Mouse (Mus musculus) heart, postnatal 4 days (tissue): Measurements from ENCODE around the gene Sf3a2. TPM values are rescaled to one million over a fixed set of nuclear protein-coding genes. Genes with fewer than 3 reads are reported as not detected.
"Not testable (repeated sequence)": the region's sequence is repeated elsewhere in the genome, so short reads cannot be mapped to it uniquely, and the experiment has no call there.

Experiments used
- DNase-seq: peaks from one replicate; pipeline ENCODE4 v3.0.0; 2021
- total RNA-seq, 2 experiments: library from RNA; stranded (reverse); gene quantifications; 2 replicates each; pipeline ENCODE4 v1.2.3; 2021

Sf3a2 gene
- total RNA-seq, 2 experiments from 2014 or later, result 46.0 to 51.7 TPM

- no peak for DNase-seq
These were observed 7.3 kb downstream of the Sf3a2 start for GRCm38 (mm10) chr10:80805322-80805721.

GRCm38 (mm10) chr10:80805925-80806324 lies 7.9 kb downstream of the Sf3a2 start:
- peak; percentile 89 for DNase-seq

DNA sequence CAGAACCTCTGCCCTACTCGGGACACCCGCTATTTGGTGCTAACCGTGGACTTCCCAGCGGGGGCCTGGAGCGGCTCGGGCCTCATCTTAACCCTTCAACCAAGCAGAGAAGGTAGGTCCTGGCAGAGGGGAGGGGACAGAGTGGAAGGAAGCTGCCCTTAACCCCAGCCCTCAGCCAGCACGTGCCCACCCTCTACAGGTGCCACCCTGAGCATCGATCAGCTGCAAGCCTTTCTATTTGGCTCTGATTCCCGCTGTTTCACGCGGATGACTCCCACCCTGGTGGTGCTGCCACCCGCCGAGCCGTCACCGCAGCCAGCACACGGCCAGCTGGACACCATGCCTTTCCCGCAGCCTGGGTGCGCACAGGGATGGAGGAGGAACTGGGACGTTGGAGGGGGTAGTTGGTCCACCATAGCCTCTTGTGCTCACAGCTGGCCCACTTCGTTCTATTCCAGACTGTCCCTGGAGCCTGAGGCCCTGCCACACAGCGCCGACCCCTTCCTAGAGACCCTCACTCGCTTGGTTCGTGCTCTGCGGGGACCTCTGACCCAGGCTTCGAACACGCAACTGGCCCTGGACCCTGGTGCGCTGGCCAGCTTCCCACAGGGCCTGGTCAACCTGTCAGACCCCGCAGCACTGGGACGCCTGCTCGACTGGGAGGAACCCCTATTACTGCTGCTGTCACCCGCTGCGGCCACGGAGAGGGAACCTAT lies 8.5 kb downstream of the Sf3a2 start:
- DNase-seq, result no peak

GRCm38 (mm10) chr10:80807057-80807627 lies 9.1 kb downstream of the Sf3a2 start:
- peak; percentile 79 for DNase-seq

DNA sequence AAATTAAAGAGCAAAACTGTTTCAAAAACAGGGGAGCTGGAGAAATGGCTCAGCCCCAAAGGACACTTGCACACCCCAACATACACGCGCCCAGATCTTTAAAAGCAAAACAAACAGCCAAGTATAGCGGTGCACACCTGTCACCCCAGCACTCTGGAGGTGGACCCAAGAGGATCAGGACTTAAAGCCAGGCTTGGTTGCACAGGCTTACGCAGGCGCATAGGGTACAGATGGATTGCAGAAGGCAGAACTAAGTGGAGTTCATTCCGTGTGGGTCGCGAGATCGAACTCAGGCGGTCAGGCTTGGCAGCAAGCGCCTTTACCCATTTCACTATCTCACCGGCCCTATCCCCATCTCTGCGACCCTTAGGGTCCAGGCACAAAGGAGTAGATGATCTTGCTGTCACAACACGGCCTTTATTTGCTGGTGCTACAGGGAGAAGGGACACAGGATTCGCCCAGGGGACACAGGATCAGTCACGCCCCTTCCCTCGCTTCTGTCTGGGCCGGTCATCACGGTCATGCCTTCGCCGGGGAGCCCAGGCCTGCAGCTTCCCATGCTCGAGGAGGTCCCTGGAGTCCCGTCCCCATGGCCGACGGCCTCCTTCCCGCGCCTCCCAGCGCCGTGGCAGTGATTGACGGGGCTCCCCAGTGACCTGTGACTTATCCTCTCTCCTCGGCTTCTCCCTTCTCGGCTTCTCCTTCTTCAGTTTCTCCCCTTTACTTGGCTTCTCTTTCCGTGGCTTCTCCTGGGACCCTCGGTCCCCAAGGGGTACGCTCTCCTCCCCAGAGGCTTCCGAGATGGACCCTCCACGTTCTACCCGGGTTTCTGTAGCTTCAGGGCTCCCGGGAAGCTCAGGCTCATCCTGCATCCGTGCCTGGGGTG lies 10.3 kb downstream of the Sf3a2 start:
- DNase-seq, result no peak

DNA sequence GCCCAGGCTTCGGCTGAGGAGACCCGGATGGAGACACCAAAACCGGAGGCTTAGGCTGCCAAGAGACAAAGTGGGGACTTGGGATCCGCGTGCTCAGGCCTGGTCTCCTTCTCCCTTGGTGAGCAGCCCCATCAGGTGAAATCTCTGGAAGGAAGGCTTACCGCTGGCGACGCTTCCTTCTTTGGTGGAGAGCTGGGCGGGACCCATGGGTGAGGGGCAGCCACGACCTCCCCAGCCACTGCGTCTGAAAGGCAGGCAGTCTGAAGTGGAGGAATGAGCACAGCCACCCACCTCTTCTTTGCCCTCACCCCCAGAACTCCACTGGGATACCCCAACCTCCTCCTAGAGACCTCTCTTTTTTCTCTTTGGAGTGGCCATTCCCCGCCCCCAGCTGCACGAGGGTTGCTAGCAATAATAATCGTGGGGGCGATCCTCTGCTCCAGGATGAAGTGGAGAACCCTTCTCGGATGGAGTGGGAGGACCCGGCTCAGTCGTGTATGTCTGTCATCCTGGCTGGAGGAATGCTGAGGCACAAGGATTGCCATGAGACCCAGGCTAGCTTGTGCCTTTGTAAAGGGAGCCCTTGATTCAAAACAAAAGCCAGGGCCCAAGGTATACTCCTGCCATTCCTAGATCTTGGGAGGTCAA lies 11.1 kb downstream of the Sf3a2 start:
- DNase-seq, result no peak

GRCm38 (mm10) chr10:80810084-80810483 lies 12.1 kb downstream of the Sf3a2 start:
- DNase-seq, result no peak

DNA sequence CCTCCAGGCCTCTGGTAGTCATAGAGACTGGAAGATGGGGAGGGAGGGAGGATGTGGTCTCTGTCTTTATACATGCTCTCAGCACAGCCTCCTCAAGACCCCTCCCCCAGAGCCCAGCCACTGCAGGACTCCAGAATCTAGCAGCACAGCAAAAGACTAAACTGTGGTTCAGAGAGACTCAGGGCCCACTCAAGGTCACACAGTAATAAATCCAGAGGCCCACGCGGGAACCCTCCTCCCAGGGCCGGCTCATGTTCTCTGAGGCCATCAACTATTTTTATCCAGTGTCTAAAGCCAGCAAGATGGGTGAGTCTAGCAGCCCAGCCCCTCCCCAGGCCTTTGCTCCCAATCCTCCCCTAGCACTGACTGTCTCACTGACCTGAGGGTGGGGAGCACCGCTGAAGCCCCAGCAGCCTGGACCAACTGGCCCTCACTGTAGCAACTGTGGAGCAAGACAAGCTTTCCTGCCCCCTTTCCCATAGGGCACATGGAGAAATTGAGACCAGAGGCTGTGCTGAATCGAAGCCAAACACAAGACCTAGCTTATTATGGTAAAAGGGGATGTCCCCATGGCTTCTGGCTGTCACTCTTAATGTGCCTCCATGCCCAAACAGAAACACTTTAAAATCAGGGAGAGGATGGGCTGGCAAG lies 14.5 kb downstream of the Sf3a2 start:
- DNase-seq, result no peak

DNA sequence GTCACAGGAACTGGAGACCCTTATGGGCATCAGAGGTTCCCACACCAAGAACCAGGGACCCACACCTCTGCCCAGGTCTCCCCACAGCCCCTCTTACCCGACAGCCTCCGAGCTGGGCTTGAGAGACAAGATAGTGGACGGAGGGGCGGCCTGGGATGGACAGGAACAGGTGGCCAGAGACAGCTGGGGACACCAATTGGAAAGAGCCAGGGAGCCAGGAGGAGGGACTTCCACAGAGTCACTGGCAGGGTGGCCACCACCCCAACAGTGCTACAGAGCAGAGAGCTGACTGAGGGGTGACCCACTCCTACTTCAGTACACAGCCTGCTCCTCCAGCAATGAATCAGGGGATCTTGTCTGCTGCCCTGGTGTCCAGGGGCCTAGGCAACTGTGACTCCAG lies 15.4 kb downstream of the Sf3a2 start, which contains the start of gene Jsrp1:
TSS of gene Jsrp1 (minus strand) at position 133 of the 400 bp plus-strand sequence.
- DNase-seq, result no peak

DNA sequence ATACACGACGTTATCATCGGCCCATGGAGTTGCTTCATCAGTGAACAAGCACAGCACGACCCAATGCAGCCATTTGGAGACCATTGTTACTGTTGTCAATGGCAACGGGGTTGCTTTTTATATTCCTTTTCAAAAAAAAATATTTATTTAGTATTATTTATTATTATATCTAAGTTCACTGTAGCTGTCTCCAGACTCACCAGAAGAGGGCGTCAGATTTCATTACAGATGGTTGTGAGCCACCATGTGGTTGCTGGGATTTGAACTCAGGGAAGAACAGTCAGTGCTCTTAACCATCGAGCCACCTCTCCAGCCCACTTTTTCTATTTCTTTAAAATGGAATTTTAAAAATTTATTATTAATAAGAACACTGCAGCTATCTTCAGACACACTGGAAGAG lies 16.8 kb downstream of the Sf3a2 start:
- no peak for DNase-seq

DNA sequence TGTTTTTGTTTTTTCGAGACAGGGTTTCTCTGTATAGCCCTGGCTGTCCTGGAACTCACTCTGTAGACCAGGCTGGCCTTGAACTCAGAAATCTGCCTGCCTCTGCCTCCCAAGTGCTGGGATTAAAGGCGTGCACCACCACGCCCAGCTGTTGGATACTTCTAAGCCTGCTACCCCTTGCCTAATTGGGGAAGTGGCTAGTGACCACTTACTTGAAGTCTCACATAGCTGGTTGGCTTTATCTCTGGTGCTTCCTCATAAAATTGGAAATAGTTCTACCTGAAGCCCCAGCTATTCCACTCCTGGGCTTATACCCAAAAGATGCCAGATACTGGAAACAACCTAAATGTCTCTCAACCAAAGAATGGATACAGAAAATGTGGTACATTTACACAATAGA lies 18.3 kb downstream of the Sf3a2 start:
- not testable (repeated sequence) for DNase-seq

GRCm38 (mm10) chr10:80817164-80817563 lies 19.2 kb downstream of the Sf3a2 start:
- DNase-seq, result no peak

- not testable (repeated sequence) for DNase-seq
These were observed 20.0 kb downstream of the Sf3a2 start for GRCm38 (mm10) chr10:80817955-80818354.

DNA sequence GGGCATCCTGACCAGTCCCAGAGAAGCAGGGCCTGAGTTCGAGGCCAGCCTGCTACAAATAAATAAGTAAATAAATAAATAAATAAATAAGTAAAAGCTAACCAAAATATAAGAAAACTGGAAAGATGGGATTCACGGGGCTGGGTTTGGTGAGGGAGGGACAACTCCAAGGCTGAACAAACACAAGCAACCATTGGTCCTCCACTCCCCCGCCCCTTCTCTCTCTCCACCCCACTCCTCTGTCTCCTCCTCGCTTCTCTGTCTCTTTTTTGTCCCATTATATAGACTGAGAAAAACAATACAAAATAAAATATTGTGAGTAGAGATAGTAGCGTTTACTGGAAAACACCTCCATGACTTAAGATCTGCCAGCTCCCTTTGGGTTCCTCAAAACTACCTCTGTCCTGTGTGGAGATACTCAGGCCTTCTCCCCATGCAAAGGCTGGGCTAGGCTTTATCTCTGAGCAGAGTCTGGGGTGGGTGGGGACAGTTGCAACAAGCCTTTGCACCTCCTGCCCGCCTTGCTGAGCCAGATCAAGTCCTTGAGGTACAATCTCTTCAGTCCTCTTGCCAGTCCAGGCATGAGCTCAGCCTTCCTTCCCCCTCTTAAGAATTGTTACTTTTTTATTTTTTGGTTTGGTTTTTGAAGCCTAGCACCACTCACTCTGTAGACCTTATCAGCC lies 20.7 kb downstream of the Sf3a2 start:
- DNase-seq, result no peak

DNA sequence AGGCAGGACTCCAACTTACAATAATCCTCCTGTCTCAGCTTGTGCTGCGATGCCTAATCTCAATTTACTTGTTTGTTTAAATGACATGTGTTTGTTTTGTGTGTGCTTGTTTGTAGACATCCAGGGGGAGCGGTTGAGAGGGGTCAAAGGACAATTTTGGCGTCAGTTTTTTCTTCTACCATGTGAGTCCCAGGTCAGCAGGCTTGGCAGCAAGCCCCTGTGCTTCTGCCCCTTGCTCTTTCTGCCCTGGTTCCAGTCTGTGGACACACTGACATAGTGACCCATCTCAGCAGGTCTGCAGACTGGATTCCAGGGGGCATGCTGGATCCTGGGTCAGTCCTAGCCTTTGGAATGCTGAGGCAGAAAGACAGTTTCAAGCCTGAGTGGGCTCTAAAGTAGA lies 21.4 kb downstream of the Sf3a2 start:
- no peak for DNase-seq

DNA sequence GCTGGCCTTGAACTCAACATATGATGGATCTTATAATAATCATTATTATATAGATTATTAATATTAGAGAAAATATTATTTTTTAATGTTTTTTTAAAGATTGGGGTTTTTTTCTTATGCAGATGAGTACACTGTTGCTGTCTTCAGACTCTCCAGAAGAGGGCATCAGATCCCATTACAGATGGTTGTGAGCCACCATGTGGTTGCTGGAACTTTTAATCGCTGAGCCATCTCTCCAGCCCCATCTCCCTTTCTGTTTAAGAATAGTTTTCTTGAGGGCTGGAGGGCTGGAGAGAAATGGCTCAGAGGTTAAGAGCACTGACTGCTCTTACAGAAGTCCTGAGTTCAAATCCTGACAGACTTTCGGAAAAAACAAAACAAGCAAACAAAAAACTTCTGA lies 24.0 kb downstream of the Sf3a2 start:
- DNase-seq, result no peak

DNA sequence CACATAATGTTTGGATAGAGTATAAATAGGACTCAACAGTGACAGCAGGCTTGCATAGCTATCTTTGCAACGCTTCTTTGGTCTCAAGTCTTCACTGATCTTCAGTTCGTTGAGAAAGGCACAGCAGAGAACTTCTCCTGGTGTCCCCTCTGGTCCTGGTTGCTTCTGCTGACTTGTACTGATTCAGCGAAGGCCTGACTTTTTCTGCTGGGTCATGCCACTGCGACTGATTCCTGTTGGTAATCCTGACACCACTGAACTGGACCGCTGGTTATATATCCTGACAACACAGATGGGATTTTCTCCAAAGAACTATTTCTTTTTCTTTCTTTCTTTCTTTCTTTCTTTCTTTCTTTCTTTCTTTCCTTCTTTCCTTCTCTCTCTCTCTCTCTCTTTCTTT lies 24.5 kb downstream of the Sf3a2 start:
- DNase-seq, result no peak

- no peak for DNase-seq
These were observed 25.3 kb downstream of the Sf3a2 start for GRCm38 (mm10) chr10:80823316-80823715.

DNA sequence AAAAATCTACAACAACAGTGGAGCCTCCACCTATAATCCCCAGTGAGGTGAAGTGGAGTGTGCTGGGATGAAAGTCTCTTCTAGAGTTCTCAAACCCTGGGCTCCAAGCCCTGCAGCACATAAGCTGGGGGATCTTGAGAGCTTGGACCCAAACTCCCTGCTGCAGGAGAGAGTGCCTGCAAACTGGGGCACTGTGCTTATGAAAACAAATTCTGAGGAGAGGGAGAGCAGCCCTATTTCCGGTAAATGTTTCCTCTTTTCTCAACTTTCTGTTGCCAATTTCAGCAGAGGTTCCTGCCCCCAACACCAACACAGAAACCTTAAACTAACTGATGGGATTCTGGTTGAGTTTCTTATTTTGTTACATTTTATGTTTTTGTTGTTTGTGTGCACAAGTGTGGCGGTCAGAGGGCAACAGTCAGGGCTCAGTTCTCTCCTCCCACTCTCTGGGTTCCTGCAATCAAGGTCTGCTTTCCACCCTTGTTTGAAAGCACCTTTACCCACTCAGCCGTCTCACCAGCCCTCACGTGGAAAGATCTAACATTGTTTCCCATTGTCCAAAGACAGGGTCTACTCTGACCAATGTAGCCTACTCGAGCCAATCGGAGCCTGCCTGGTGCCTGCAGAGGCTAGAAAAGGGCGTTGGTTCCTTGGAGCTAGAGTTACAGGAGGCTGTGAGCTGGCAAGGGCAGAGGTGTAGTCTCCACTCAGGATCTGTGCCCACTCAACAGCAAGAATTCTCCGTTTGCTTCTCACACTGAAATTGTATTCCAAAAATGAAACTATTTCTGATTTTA lies 26.0 kb downstream of the Sf3a2 start:
- no peak for DNase-seq

DNA sequence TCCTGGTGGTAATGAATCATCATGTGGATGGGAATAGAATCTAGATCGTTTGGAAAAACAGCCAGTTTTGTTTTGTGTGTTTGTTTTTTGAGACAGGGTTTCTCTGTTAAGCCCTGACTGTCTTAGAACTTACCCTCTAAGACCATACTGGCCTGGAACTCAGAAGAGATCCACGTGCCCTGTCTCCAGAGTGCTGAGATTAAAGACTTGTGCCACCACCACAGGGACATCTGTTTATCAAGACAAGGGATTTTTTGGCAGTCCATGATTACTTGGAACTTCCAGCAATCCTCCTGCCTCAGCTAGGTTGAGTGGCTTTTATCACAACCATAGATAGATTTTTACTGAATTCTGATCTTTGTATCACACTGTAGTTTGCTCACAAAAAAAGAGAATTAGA lies 26.8 kb downstream of the Sf3a2 start:
- no peak for DNase-seq
